Mouse (Mus musculus): ENCODE data around the gene Mgll. TPM values are rescaled to one million over a fixed set of nuclear protein-coding genes. Genes with fewer than 3 reads are reported as not detected.

The Mgll gene
- total and polyA plus RNA-seq, 3 experiments = 88.7 to 146 (median 102) TPM

GRCm38 (mm10) chr6:88732643-88733613 is 8.7 kb downstream of the Mgll start:
- Histone ChIP-seq H3K9ac (ENCODE audit: low read depth, low read length) (no peak overlapping the region), H3K4me3 (no peak overlapping the region), H3K4me1 (ENCODE audit: control insufficient read depth, insufficient read depth, low read length) (peaks cover 33% of the 10 kb centered on the region), H3K79me2 (replicated peaks; ENCODE audit: control insufficient read depth, insufficient read depth, low read length) (peaks cover 2% of the 10 kb centered on the region; the same call in 1 of the 2 replicates), H3K36me3 (ENCODE audit: control insufficient read depth, insufficient read depth, low read length) (peaks cover 8% of the 10 kb centered on the region), H3K27ac (peak overlapping the region; percentile 70), H3K27me3 (ENCODE audit: control insufficient read depth, insufficient read depth, low read length) (no peaks in the 10 kb centered on the region)
- DNase-seq = no peak
- 52% methylated on average over 17 of the region's 17 CpGs for WGBS
- intact Hi-C loops (cut with DNase I) = loop anchor here (5.0 kb wide), 1 partner anchor 44 kb away; no protein-coding TSS in a partner anchor
- TF ChIP-seq EP300 (IDR thresholded peaks at IDR 0.05; ENCODE audit: insufficient read depth, low read depth, low read length) = no peak
- no peak for TF ChIP-seq CTCF (IDR thresholded peaks at IDR 0.05)
- TF ChIP-seq POLR2A (IDR thresholded peaks at IDR 0.05; ENCODE audit: insufficient read depth, low read depth, low read length) = no peak

DNA sequence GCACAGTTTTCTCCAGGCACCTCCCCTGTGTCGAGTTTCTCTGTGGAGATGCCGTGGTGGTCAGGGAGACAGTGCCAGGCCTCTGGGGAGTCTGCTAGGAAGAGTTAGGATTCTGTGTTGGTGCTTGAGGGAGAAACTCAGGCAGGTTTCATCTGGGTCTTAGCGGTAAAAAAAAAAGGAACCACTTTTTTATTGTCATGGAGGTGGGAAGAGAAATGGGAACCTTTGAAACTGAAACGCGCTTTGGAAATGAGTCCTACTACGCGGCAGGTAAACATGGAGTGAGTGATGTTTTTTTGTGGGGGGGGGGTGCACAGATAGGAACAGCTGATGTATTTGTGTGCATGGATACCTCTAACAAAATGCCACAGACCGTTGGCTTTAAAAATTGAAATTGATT is 12.1 kb downstream of the Mgll start:
- intact Hi-C loops (cut with DNase I) = no loop called here
- TF ChIP-seq POLR2A (IDR thresholded peaks at IDR 0.05; ENCODE audit: insufficient read depth, low read depth, low read length) = no peak
- no peak for TF ChIP-seq CTCF (IDR thresholded peaks at IDR 0.05)
- TF ChIP-seq EP300 (IDR thresholded peaks at IDR 0.05; ENCODE audit: insufficient read depth, low read depth, low read length) = no peak
- DNase-seq = no peak
- peaks cover 27% of the 10 kb centered on the region for H3K4me1 ChIP-seq (ENCODE audit: control insufficient read depth, insufficient read depth, low read length)
- peaks cover 2% of the 10 kb centered on the region; the same call in 1 of the 2 replicates for H3K79me2 ChIP-seq (replicated peaks; ENCODE audit: control insufficient read depth, insufficient read depth, low read length)
- peak overlapping the region; percentile 31; the same call in 1 of the 2 replicates for H3K27ac ChIP-seq
- H3K36me3 ChIP-seq (ENCODE audit: control insufficient read depth, insufficient read depth, low read length) = peaks cover 4% of the 10 kb centered on the region; the same call in 1 of the 2 replicates
- no peak overlapping the region for H3K4me3 ChIP-seq
- no peaks in the 10 kb centered on the region for H3K27me3 ChIP-seq (ENCODE audit: control insufficient read depth, insufficient read depth, low read length)
- no peak overlapping the region for H3K9ac ChIP-seq (ENCODE audit: low read depth, low read length)
- 73% methylated on average over 8 of the region's 8 CpGs for WGBS

DNA sequence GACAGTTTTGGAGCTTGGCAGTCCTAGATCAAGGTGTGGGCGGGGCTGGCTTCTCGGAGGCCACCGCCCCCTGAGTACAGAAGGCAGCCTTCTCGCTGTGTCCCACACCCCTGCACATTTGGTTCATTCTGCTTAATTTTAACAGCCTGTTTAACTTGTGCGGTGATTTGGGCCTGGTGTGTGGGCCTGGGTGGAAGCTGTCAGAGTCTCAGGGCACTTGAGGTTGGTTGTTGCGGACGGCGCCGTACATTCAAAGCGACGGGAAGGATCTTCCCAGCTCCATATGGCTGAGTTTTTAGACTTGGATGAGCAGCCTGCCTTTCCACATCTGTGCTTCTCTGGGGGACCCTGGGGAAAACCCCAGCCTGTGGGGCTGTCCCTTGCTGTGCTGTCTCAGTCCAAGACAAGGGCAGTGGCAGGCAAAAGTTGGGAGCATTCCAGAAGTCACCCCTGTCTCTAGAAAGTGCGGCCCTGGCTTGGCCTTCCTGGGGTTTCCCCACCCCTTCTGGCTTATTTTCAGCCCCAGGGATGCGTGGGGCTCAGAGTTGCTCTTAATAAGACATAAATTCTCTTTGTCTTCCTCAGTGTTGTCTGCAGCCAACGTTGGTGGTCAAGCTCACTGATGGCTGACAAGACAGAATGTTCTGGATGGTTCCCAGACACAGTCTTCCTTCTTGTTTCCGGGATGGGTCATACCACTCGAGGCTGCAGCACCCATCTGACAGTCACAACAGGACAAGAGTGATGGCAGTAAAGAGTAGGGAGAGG is 12.7 kb downstream of the Mgll start:
- intact Hi-C loops (cut with DNase I) = no loop called here
- DNase-seq = no peak
- Histone ChIP-seq H3K79me2 (replicated peaks; ENCODE audit: control insufficient read depth, insufficient read depth, low read length) (peaks cover 2% of the 10 kb centered on the region; the same call in 1 of the 2 replicates), H3K27ac (peak overlapping the region; percentile 31; the same call in 1 of the 2 replicates), H3K36me3 (ENCODE audit: control insufficient read depth, insufficient read depth, low read length) (peaks cover 4% of the 10 kb centered on the region; the same call in 1 of the 2 replicates), H3K4me3 (no peak overlapping the region), H3K4me1 (ENCODE audit: control insufficient read depth, insufficient read depth, low read length) (peaks cover 24% of the 10 kb centered on the region), H3K9ac (ENCODE audit: low read depth, low read length) (no peak overlapping the region), H3K27me3 (ENCODE audit: control insufficient read depth, insufficient read depth, low read length) (no peaks in the 10 kb centered on the region)
- TF ChIP-seq EP300 (IDR thresholded peaks at IDR 0.05; ENCODE audit: insufficient read depth, low read depth, low read length) = no peak
- no peak for TF ChIP-seq POLR2A (IDR thresholded peaks at IDR 0.05; ENCODE audit: insufficient read depth, low read depth, low read length)
- no peak for TF ChIP-seq CTCF (IDR thresholded peaks at IDR 0.05)
- WGBS = 53% methylated on average over 16 of the region's 16 CpGs

DNA sequence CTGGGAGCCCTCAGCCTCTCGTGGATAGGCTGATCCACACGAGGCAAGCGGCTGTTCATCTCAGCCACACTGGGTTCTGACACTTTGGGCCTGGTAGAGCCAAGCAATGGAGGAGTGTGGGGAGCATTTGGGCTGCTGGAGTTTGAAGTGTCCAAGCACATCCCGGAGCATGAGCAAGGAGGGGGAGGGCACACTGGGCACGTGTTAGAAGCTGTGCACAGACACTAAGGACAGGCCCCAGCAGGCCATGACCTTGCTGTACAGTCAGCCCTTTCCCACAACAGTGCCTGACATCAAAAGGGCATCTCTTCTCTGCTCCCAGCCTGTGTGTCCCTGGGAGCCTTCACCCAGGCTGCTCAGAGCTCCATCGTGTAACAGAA is 13.3 kb downstream of the Mgll start:
- Histone ChIP-seq H3K79me2 (replicated peaks; ENCODE audit: control insufficient read depth, insufficient read depth, low read length) (peaks cover 2% of the 10 kb centered on the region; the same call in 1 of the 2 replicates), H3K9ac (ENCODE audit: low read depth, low read length) (no peak overlapping the region), H3K27me3 (ENCODE audit: control insufficient read depth, insufficient read depth, low read length) (no peaks in the 10 kb centered on the region), H3K4me3 (no peak overlapping the region), H3K27ac (no peak overlapping the region), H3K4me1 (ENCODE audit: control insufficient read depth, insufficient read depth, low read length) (peaks cover 19% of the 10 kb centered on the region), H3K36me3 (ENCODE audit: control insufficient read depth, insufficient read depth, low read length) (peaks cover 4% of the 10 kb centered on the region; the same call in 1 of the 2 replicates)
- TF ChIP-seq POLR2A (IDR thresholded peaks at IDR 0.05; ENCODE audit: insufficient read depth, low read depth, low read length) (no peak), CTCF (IDR thresholded peaks at IDR 0.05) (no peak), EP300 (IDR thresholded peaks at IDR 0.05; ENCODE audit: insufficient read depth, low read depth, low read length) (no peak)
- intact Hi-C loops (cut with DNase I) = no loop called here
- no peak for DNase-seq
- 64% methylated on average over 6 of the region's 6 CpGs for WGBS

DNA sequence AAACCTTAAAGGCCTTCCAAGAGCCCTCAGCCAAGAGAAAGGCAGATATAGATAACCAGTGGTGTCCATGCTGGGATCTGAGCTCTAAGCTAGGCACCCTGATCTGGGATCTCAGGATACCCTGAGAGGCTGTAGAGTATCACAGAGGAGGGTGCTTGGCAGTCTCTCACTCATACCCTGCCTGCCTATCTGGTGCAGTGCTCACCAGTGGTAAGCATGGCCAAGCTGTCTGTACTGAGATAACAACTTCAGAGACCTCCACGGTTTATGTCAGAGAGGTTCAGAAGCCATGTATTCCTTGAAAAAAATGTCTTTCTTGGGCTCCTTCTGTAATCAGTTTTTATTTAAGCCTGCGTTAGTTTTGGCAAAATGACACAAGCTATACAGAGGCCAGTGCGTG is 16.8 kb downstream of the Mgll start:
- Histone ChIP-seq H3K27me3 (ENCODE audit: control insufficient read depth, insufficient read depth, low read length) (no peaks in the 10 kb centered on the region), H3K36me3 (ENCODE audit: control insufficient read depth, insufficient read depth, low read length) (no peaks in the 10 kb centered on the region), H3K4me1 (ENCODE audit: control insufficient read depth, insufficient read depth, low read length) (peaks cover 14% of the 10 kb centered on the region), H3K9ac (ENCODE audit: low read depth, low read length) (no peak overlapping the region), H3K79me2 (replicated peaks; ENCODE audit: control insufficient read depth, insufficient read depth, low read length) (no peaks in the 10 kb centered on the region; the same call in 1 of the 2 replicates), H3K27ac (no peak overlapping the region), H3K4me3 (no peak overlapping the region)
- 72% methylated on average over 3 of the region's 3 CpGs for WGBS
- no peak for DNase-seq
- intact Hi-C loops (cut with DNase I) = no loop called here
- TF ChIP-seq EP300 (IDR thresholded peaks at IDR 0.05; ENCODE audit: insufficient read depth, low read depth, low read length) (no peak), POLR2A (IDR thresholded peaks at IDR 0.05; ENCODE audit: insufficient read depth, low read depth, low read length) (no peak), CTCF (IDR thresholded peaks at IDR 0.05) (no peak)
